Mouse (Mus musculus): ENCODE results near the gene Klhl31. TPM values are rescaled to one million over a fixed set of nuclear protein-coding genes. Genes with fewer than 3 reads are reported as not detected.

Gene Klhl31
- 0.04 and 0.05 TPM in 2 replicates for total RNA-seq (2012; rRNA removed)

GRCm38 (mm10) chr9:77636450-77636951 lies at the start of gene Klhl31:
TSS of gene Klhl31 (plus strand) at chr9:77636500.
- no peak for TF ChIP-seq MAFK (IDR thresholded peaks at IDR 0.05; ENCODE audit: insufficient read depth, low read depth, low read length)
- no peak for TF ChIP-seq ZNF384 (IDR thresholded peaks at IDR 0.05; ENCODE audit: low read depth, low read length)
- no peak for TF ChIP-seq ZC3H11A (IDR thresholded peaks at IDR 0.05; ENCODE audit: borderline replicate concordance, low read depth, low read length)
- no peak for TF ChIP-seq HCFC1 (IDR thresholded peaks at IDR 0.05; ENCODE audit: borderline replicate concordance, insufficient read depth, low read length)
- no peak for TF ChIP-seq CHD2 (IDR thresholded peaks at IDR 0.05; ENCODE audit: low read depth, low read length)
- H3K9me3 ChIP-seq (ENCODE audit: control insufficient read depth, insufficient read depth, low read depth, low read length), result no peaks in the 10 kb centered on the region
- H3K4me3 ChIP-seq (ENCODE audit: insufficient read depth in 1 of 2, low read depth in 1 of 2, low read length in 2 of 2, poor library complexity in 1 of 2, severe bottlenecking in 1 of 2), result no peak within 1 kb of the TSS
- peaks cover 0 to 5% of the 10 kb centered on the region in 2 experiments; a peak in 2 of 4 replicates for H3K4me1 ChIP-seq (ENCODE audit: control insufficient read depth in 2 of 2, insufficient read depth in 2 of 2, low read length in 2 of 2, poor library complexity in 1 of 2)
- no peak within 1 kb of the TSS for H3K9ac ChIP-seq (ENCODE audit: insufficient read depth, low read depth, low read length, poor library complexity, severe bottlenecking)
- H3K36me3 ChIP-seq (ENCODE audit: control insufficient read depth, insufficient read depth, low read length, poor library complexity, severe bottlenecking), result no peaks in the 10 kb centered on the region
- H3K27ac ChIP-seq (ENCODE audit: insufficient read depth, low read depth, low read length, poor library complexity, severe bottlenecking), result no peak within 1 kb of the TSS
- in situ Hi-C loops (cut with MboI; ENCODE audit: low sequenced_read_pairs in 2 of 2, unreplicated experiment in 2 of 2), result no loop called here
- DNase-seq (ENCODE audit: low read depth, low spot score), result no peak

GRCm38 (mm10) chr9:77586806-77587591 lies 49.3 kb upstream of the Klhl31 start:
- no peak for DNase-seq (ENCODE audit: low read depth, low spot score)
- TF ChIP-seq ZC3H11A (IDR thresholded peaks at IDR 0.05; ENCODE audit: borderline replicate concordance, low read depth, low read length), result no peak
- TF ChIP-seq MAFK (IDR thresholded peaks at IDR 0.05; ENCODE audit: insufficient read depth, low read depth, low read length), result no peak
- no peak for TF ChIP-seq CHD2 (IDR thresholded peaks at IDR 0.05; ENCODE audit: low read depth, low read length)
- TF ChIP-seq ZNF384 (IDR thresholded peaks at IDR 0.05; ENCODE audit: low read depth, low read length), result no peak
- TF ChIP-seq HCFC1 (IDR thresholded peaks at IDR 0.05; ENCODE audit: borderline replicate concordance, insufficient read depth, low read length), result no peak
- H3K4me1 ChIP-seq (ENCODE audit: control insufficient read depth in 2 of 2, insufficient read depth in 2 of 2, low read length in 2 of 2, poor library complexity in 1 of 2), result peaks cover 0 to 2% of the 10 kb centered on the region in 2 experiments; a peak in 1 of 4 replicates
- H3K9me3 ChIP-seq (ENCODE audit: control insufficient read depth, insufficient read depth, low read depth, low read length), result no peaks in the 10 kb centered on the region
- H3K36me3 ChIP-seq (ENCODE audit: control insufficient read depth, insufficient read depth, low read length, poor library complexity, severe bottlenecking), result no peaks in the 10 kb centered on the region
- in situ Hi-C loops (cut with MboI; ENCODE audit: low sequenced_read_pairs in 2 of 2, unreplicated experiment in 2 of 2), result no loop called here
- H3K4me3 ChIP-seq (ENCODE audit: insufficient read depth in 1 of 2, low read depth in 1 of 2, low read length in 2 of 2, poor library complexity in 1 of 2, severe bottlenecking in 1 of 2), result no peak overlapping the region
- no peak overlapping the region for H3K27ac ChIP-seq (ENCODE audit: insufficient read depth, low read depth, low read length, poor library complexity, severe bottlenecking)
- no peak overlapping the region for H3K9ac ChIP-seq (ENCODE audit: insufficient read depth, low read depth, low read length, poor library complexity, severe bottlenecking)

- DNase-seq (ENCODE audit: low read depth, low spot score), result no peak
- in situ Hi-C loops (cut with MboI; ENCODE audit: low sequenced_read_pairs in 2 of 2, unreplicated experiment in 2 of 2), result no loop called here
- H3K9ac ChIP-seq (ENCODE audit: insufficient read depth, low read depth, low read length, poor library complexity, severe bottlenecking), result no peak overlapping the region
- H3K36me3 ChIP-seq (ENCODE audit: control insufficient read depth, insufficient read depth, low read length, poor library complexity, severe bottlenecking), result no peaks in the 10 kb centered on the region
- peaks cover 0 to 2% of the 10 kb centered on the region in 2 experiments; a peak in 1 of 4 replicates for H3K4me1 ChIP-seq (ENCODE audit: control insufficient read depth in 2 of 2, insufficient read depth in 2 of 2, low read length in 2 of 2, poor library complexity in 1 of 2)
- H3K27ac ChIP-seq (ENCODE audit: insufficient read depth, low read depth, low read length, poor library complexity, severe bottlenecking), result no peak overlapping the region
- TF ChIP-seq MAFK (IDR thresholded peaks at IDR 0.05; ENCODE audit: insufficient read depth, low read depth, low read length) (no peak), CHD2 (IDR thresholded peaks at IDR 0.05; ENCODE audit: low read depth, low read length) (no peak), HCFC1 (IDR thresholded peaks at IDR 0.05; ENCODE audit: borderline replicate concordance, insufficient read depth, low read length) (no peak), ZNF384 (IDR thresholded peaks at IDR 0.05; ENCODE audit: low read depth, low read length) (no peak), ZC3H11A (IDR thresholded peaks at IDR 0.05; ENCODE audit: borderline replicate concordance, low read depth, low read length) (no peak)
- H3K9me3 ChIP-seq (ENCODE audit: control insufficient read depth, insufficient read depth, low read depth, low read length), result no peaks in the 10 kb centered on the region
- no peak overlapping the region for H3K4me3 ChIP-seq (ENCODE audit: insufficient read depth in 1 of 2, low read depth in 1 of 2, low read length in 2 of 2, poor library complexity in 1 of 2, severe bottlenecking in 1 of 2)
Observed at GRCm38 (mm10) chr9:77587616-77588015, 48.7 kb upstream of the Klhl31 start.

GRCm38 (mm10) chr9:77589496-77589895 lies 46.8 kb upstream of the Klhl31 start:
- in situ Hi-C loops (cut with MboI; ENCODE audit: low sequenced_read_pairs in 2 of 2, unreplicated experiment in 2 of 2), result no loop called here
- H3K9ac ChIP-seq (ENCODE audit: insufficient read depth, low read depth, low read length, poor library complexity, severe bottlenecking), result no peak overlapping the region
- TF ChIP-seq HCFC1 (IDR thresholded peaks at IDR 0.05; ENCODE audit: borderline replicate concordance, insufficient read depth, low read length) (no peak), ZC3H11A (IDR thresholded peaks at IDR 0.05; ENCODE audit: borderline replicate concordance, low read depth, low read length) (no peak), ZNF384 (IDR thresholded peaks at IDR 0.05; ENCODE audit: low read depth, low read length) (no peak), CHD2 (IDR thresholded peaks at IDR 0.05; ENCODE audit: low read depth, low read length) (no peak), MAFK (IDR thresholded peaks at IDR 0.05; ENCODE audit: insufficient read depth, low read depth, low read length) (no peak)
- peaks cover 0 to 2% of the 10 kb centered on the region in 2 experiments; a peak in 1 of 4 replicates for H3K4me1 ChIP-seq (ENCODE audit: control insufficient read depth in 2 of 2, insufficient read depth in 2 of 2, low read length in 2 of 2, poor library complexity in 1 of 2)
- H3K27ac ChIP-seq (ENCODE audit: insufficient read depth, low read depth, low read length, poor library complexity, severe bottlenecking), result no peak overlapping the region
- no peak overlapping the region for H3K4me3 ChIP-seq (ENCODE audit: insufficient read depth in 1 of 2, low read depth in 1 of 2, low read length in 2 of 2, poor library complexity in 1 of 2, severe bottlenecking in 1 of 2)
- no peak for DNase-seq (ENCODE audit: low read depth, low spot score)
- no peaks in the 10 kb centered on the region for H3K9me3 ChIP-seq (ENCODE audit: control insufficient read depth, insufficient read depth, low read depth, low read length)
- H3K36me3 ChIP-seq (ENCODE audit: control insufficient read depth, insufficient read depth, low read length, poor library complexity, severe bottlenecking), result no peaks in the 10 kb centered on the region
